In the genomic region with DNA sequence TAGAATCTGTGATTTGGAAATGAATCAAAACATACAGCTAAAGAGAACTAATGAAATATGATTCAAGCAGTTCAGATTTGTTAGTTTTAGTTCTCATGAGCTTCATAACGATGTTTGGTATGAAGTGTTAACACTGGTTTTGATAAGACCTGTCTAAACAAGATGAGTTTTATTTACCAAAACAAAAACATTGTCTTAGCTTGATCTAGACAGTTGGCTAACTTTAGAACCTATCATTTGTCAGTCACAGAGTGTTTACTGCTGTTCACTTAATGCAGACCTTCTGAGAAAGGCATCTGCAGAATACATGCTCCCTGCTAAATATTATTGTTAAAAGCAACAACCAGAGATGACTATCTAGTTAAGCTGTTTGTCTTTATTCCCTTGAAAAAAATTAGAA, we compare ENCODE assay signal across 24 mouse cellular contexts.
"Had no signal": no experiment of that assay in that cellular context is flagged by ENCODE, and none has a peak within 500 bp of the region (broad histone marks: within the 10 kb centered on the region; RNA-seq: fewer than 3 reads in every experiment).

No protein-coding gene starts in this region.

- H3K9me3 ChIP-seq: heart, embryonic 10.5 days; intestine, embryonic 15.5 days; limb, embryonic 10.5 days had no signal

- DNase-seq: gastrocnemius, postnatal 10 days; gastrocnemius, postnatal 25 days; heart, adult 18-20 months; heart, postnatal 10 days; heart, postnatal 4 days; kidney, adult 18-20 months; kidney, adult 8-10 months; kidney, postnatal 10 days; kidney, postnatal 25 days; kidney, postnatal 4 days; liver had no signal

- H3K4me1 ChIP-seq: heart, embryonic 10.5 days; heart, embryonic 12.5 days; hindbrain, embryonic 10.5 days; hindbrain, embryonic 13.5 days; intestine, embryonic 15.5 days; limb, embryonic 10.5 days; limb, embryonic 12.5 days had no signal

- H3K27ac ChIP-seq: heart, embryonic 10.5 days; hindbrain, embryonic 10.5 days; hindbrain, embryonic 13.5 days; intestine, embryonic 15.5 days; layer of hippocampus, adult 2 months; left cerebral cortex, adult 2 months; limb, embryonic 10.5 days; limb, embryonic 12.5 days had no signal

- H3K36me3 ChIP-seq: heart, embryonic 10.5 days; heart, embryonic 12.5 days; hindbrain, embryonic 10.5 days; hindbrain, embryonic 13.5 days; intestine, embryonic 15.5 days; limb, embryonic 10.5 days; limb, embryonic 12.5 days had no signal

- H3K4me3 ChIP-seq: heart, embryonic 10.5 days; heart, embryonic 12.5 days; hindbrain, embryonic 10.5 days; hindbrain, embryonic 13.5 days; intestine, embryonic 15.5 days; layer of hippocampus, adult 2 months; left cerebral cortex, adult 2 months; limb, embryonic 10.5 days; limb, embryonic 12.5 days had no signal

- H3K9ac ChIP-seq: heart, embryonic 12.5 days; hindbrain, embryonic 13.5 days; intestine, embryonic 15.5 days; limb, embryonic 12.5 days had no signal

- H3K4me2 ChIP-seq: heart, embryonic 12.5 days; hindbrain, embryonic 13.5 days; intestine, embryonic 15.5 days; limb, embryonic 12.5 days had no signal

- ATAC-seq: forebrain, embryonic 16.5 days; hindbrain, embryonic 16.5 days; inflammation-experienced regulatory T-cells, adult 6 months; intestine, embryonic 15.5 days; intestine, postnatal 0 days had no signal

- H3K27me3 ChIP-seq: heart, embryonic 12.5 days; hindbrain, embryonic 13.5 days; intestine, embryonic 15.5 days; limb, embryonic 12.5 days had no signal
